Mouse (Mus musculus): ENCODE results near the gene Gkn1.

- TF ChIP-seq E2F4 (IDR thresholded peaks at IDR 0.05; ENCODE audit: insufficient read depth) = no peak
- TF ChIP-seq POLR2A (IDR thresholded peaks at IDR 0.05; ENCODE audit: insufficient read length, low read depth) = no peak
These were observed 32.1 kb downstream of the Gkn1 start for GRCm38 (mm10) chr6:87318651-87319050.
